Mouse (Mus musculus): ENCODE results near the gene Dctn3.
"Not testable (repeated sequence)": the region's sequence is repeated elsewhere in the genome, so short reads cannot be mapped to it uniquely, and the experiment has no call there.

GRCm38 (mm10) chr4:41685882-41686492, 37.0 kb downstream of the Dctn3 start:
- not testable (repeated sequence) for TF ChIP-seq EP300 (IDR thresholded peaks at IDR 0.05; ENCODE audit: low read depth in 1 of 2, low read length in 2 of 2); MYC (IDR thresholded peaks at IDR 0.05; ENCODE audit: low read depth, low read length)
